Mouse (Mus musculus) G1E (cell line): ENCODE measurements around the gene Tbc1d16.

ENCODE experiments used
- CTCF ChIP-seq: IDR thresholded peaks from 2 replicates; pipeline ENCODE4 v1.5.1; 2012; ENCODE audit warnings: low read depth, low read length, inconsistent platforms, mixed read lengths
- GATA1 ChIP-seq: IDR thresholded peaks from 2 replicates; pipeline ENCODE4 v1.6.1; 2012; ENCODE audit warnings: borderline replicate concordance, low read length, inconsistent platforms, mixed read lengths
- GATA2 ChIP-seq: IDR thresholded peaks from 2 replicates; pipeline ENCODE4 v1.6.1; 2012; ENCODE audit warnings: low read depth, low read length, inconsistent platforms, borderline replicate concordance
- POLR2AphosphoS5 ChIP-seq: IDR thresholded peaks from 2 replicates; pipeline ENCODE4 v1.6.1; 2012; ENCODE audit warnings: low read depth, low read length, inconsistent platforms; ENCODE audit not compliant: insufficient replicate concordance
- TAL1 ChIP-seq: conservative IDR thresholded peaks from 2 replicates; pipeline ENCODE4 v1.6.1; 2012; ENCODE audit warnings: low read depth, low read length, inconsistent platforms, mixed read lengths

DNA sequence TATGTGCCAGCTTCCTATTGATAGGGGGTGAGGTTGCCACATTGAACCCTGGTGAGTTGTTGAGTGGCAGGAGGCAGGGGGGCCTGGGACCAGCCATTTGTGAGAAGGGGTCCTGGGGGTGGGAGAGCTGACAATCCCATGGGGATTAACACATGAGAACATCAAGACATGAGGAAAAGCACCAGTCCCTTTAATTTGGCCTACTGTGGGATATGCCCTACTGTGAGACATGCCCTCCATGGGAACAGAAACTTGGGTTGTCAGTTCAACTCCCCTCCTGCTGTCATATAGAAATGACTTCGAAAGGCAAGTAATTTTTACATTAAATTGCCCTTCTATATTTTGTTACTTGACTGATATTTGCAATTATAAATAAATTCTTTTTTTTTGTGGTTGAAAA is 59.4 kb downstream of the Tbc1d16 start:
- TF ChIP-seq GATA1 (no peak), CTCF (no peak), GATA2 (no peak), POLR2AphosphoS5 (no peak), TAL1 (no peak)
